Mouse (Mus musculus): ENCODE data around the gene Ptn.

DNA sequence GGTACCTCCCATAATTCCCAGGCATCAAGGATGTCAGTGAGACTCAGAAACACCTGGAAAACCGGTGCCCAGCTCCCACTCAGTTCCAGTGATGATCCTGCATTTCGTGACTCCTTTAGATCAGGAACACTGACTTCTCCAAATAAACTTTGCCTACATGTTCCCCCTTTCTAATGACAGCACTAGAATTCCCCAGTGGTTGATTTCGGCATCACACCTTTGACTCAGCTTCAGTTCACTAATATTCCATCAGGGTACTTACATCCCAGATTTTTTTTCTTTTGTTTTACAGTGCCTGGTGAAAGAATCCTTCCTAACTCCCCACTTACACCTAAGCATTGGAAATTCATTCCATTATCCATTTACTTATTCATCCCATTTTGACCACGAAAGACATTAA, 15.5 kb downstream of the Ptn start:
- no peak for TF ChIP-seq CTCF (IDR thresholded peaks at IDR 0.05; ENCODE audit: low read depth, low read length)
- no peak for TF ChIP-seq POLR2A (IDR thresholded peaks at IDR 0.05; ENCODE audit: insufficient read depth, low read length)
